Mouse (Mus musculus): Measurements from ENCODE around the gene Ddx5. TPM values are rescaled to one million over a fixed set of nuclear protein-coding genes. Genes with fewer than 3 reads are reported as not detected.
"Not testable (repeated sequence)": the region's sequence is repeated elsewhere in the genome, so short reads cannot be mapped to it uniquely, and the experiment has no call there.

The Ddx5 gene
- total RNA-seq, 1 experiment from 2014 or later, result 3,142 TPM

GRCm38 (mm10) chr11:106773061-106773460 lies 15.9 kb downstream of the Ddx5 start:
- ATAC-seq (replicated peaks; ENCODE audit: insufficient number of reproducible peaks, low FRiP score, low TSS enrichment, poor library complexity, severe bottlenecking), result no peak

- ATAC-seq (replicated peaks; ENCODE audit: insufficient number of reproducible peaks, low FRiP score, low TSS enrichment, poor library complexity, severe bottlenecking), result peak; percentile 45; the same call in 1 of the 2 replicates
Observed at GRCm38 (mm10) chr11:106770195-106770974, 18.6 kb downstream of the Ddx5 start.

GRCm38 (mm10) chr11:106767516-106767915 lies 21.5 kb downstream of the Ddx5 start:
- no peak for ATAC-seq (replicated peaks; ENCODE audit: insufficient number of reproducible peaks, low FRiP score, low TSS enrichment, poor library complexity, severe bottlenecking)

GRCm38 (mm10) chr11:106766611-106767162 lies 22.3 kb downstream of the Ddx5 start:
- ATAC-seq (replicated peaks; ENCODE audit: insufficient number of reproducible peaks, low FRiP score, low TSS enrichment, poor library complexity, severe bottlenecking), result no peak

GRCm38 (mm10) chr11:106762800-106763185 lies 26.2 kb downstream of the Ddx5 start:
- ATAC-seq (replicated peaks; ENCODE audit: insufficient number of reproducible peaks, low FRiP score, low TSS enrichment, poor library complexity, severe bottlenecking), result 0 out of 2 replicates have a peak, but pooled peaks have one; percentile 5

- ATAC-seq (replicated peaks; ENCODE audit: insufficient number of reproducible peaks, low FRiP score, low TSS enrichment, poor library complexity, severe bottlenecking), result peak; percentile 67
Observed at GRCm38 (mm10) chr11:106762139-106762799, 26.7 kb downstream of the Ddx5 start.

GRCm38 (mm10) chr11:106760511-106760910 lies 28.5 kb downstream of the Ddx5 start:
- no peak for ATAC-seq (replicated peaks; ENCODE audit: insufficient number of reproducible peaks, low FRiP score, low TSS enrichment, poor library complexity, severe bottlenecking)

- ATAC-seq (replicated peaks; ENCODE audit: insufficient number of reproducible peaks, low FRiP score, low TSS enrichment, poor library complexity, severe bottlenecking), result peak; percentile 82
Observed at GRCm38 (mm10) chr11:106759028-106759427, 30.0 kb downstream of the Ddx5 start.

- no peak for ATAC-seq (replicated peaks; ENCODE audit: insufficient number of reproducible peaks, low FRiP score, low TSS enrichment, poor library complexity, severe bottlenecking)
Observed at GRCm38 (mm10) chr11:106755583-106755982, 33.4 kb downstream of the Ddx5 start.

GRCm38 (mm10) chr11:106753314-106753713 lies 35.7 kb downstream of the Ddx5 start:
- no peak for ATAC-seq (replicated peaks; ENCODE audit: insufficient number of reproducible peaks, low FRiP score, low TSS enrichment, poor library complexity, severe bottlenecking)

GRCm38 (mm10) chr11:106752103-106752502 lies 36.9 kb downstream of the Ddx5 start:
- ATAC-seq (replicated peaks; ENCODE audit: insufficient number of reproducible peaks, low FRiP score, low TSS enrichment, poor library complexity, severe bottlenecking), result peak; percentile 88

GRCm38 (mm10) chr11:106751039-106752018 lies 37.7 kb downstream of the Ddx5 start, which contains the start of gene Milr1:
TSS of gene Milr1 (plus strand) at chr11:106751226.
- peak; percentile 72 for ATAC-seq (replicated peaks; ENCODE audit: insufficient number of reproducible peaks, low FRiP score, low TSS enrichment, poor library complexity, severe bottlenecking)

- ATAC-seq (replicated peaks; ENCODE audit: insufficient number of reproducible peaks, low FRiP score, low TSS enrichment, poor library complexity, severe bottlenecking), result no peak
Observed at GRCm38 (mm10) chr11:106750121-106750751, 38.7 kb downstream of the Ddx5 start, which contains the start of gene Pecam1. TSS of gene Pecam1 (minus strand) at chr11:106750628.

- not testable (repeated sequence) for ATAC-seq (replicated peaks; ENCODE audit: insufficient number of reproducible peaks, low FRiP score, low TSS enrichment, poor library complexity, severe bottlenecking)
Observed at GRCm38 (mm10) chr11:106749557-106750120, 39.3 kb downstream of the Ddx5 start.

GRCm38 (mm10) chr11:106744949-106745348 lies 44.0 kb downstream of the Ddx5 start:
- ATAC-seq (replicated peaks; ENCODE audit: insufficient number of reproducible peaks, low FRiP score, low TSS enrichment, poor library complexity, severe bottlenecking), result no peak

- ATAC-seq (replicated peaks; ENCODE audit: insufficient number of reproducible peaks, low FRiP score, low TSS enrichment, poor library complexity, severe bottlenecking), result 0 out of 2 replicates have a peak, but pooled peaks have one; percentile 15
Observed at GRCm38 (mm10) chr11:106742388-106742841, 46.6 kb downstream of the Ddx5 start.

GRCm38 (mm10) chr11:106741826-106742225 lies 47.2 kb downstream of the Ddx5 start:
- no peak for ATAC-seq (replicated peaks; ENCODE audit: insufficient number of reproducible peaks, low FRiP score, low TSS enrichment, poor library complexity, severe bottlenecking)

- peak; percentile 74 for ATAC-seq (replicated peaks; ENCODE audit: insufficient number of reproducible peaks, low FRiP score, low TSS enrichment, poor library complexity, severe bottlenecking)
Observed at GRCm38 (mm10) chr11:106741232-106741631, 47.8 kb downstream of the Ddx5 start.
